Mouse (Mus musculus) MN1 (cell line): ENCODE measurements around the gene Gsg1l.
A peak's percentile ranks its signal among the peaks of the same experiment; 100 is the strongest.

ENCODE experiments used
- DNase-seq: peaks from one replicate; pipeline ENCODE4 v3.0.0-alpha.2; 2016; ENCODE audit warnings: low spot score

The Gsg1l gene

GRCm38 (mm10) chr7:126031598-126032364, 50.4 kb downstream of the Gsg1l start:
- DNase-seq = peak; percentile 70

GRCm38 (mm10) chr7:126027410-126027809, 54.8 kb downstream of the Gsg1l start:
- peak; percentile 69 for DNase-seq

GRCm38 (mm10) chr7:126026600-126026999, 55.6 kb downstream of the Gsg1l start:
- DNase-seq = no peak

- DNase-seq = no peak
Observed at GRCm38 (mm10) chr7:126019966-126020365, 62.2 kb downstream of the Gsg1l start.

GRCm38 (mm10) chr7:126019321-126019720, 62.9 kb downstream of the Gsg1l start:
- no peak for DNase-seq

GRCm38 (mm10) chr7:126017455-126017854, 64.8 kb downstream of the Gsg1l start:
- DNase-seq = no peak

- no peak for DNase-seq
Observed at GRCm38 (mm10) chr7:126012325-126013021, 69.7 kb downstream of the Gsg1l start.

GRCm38 (mm10) chr7:126008789-126009148, 73.4 kb downstream of the Gsg1l start:
- no peak for DNase-seq

GRCm38 (mm10) chr7:126008139-126008788, 73.9 kb downstream of the Gsg1l start:
- DNase-seq = no peak

GRCm38 (mm10) chr7:126007132-126007910, 74.9 kb downstream of the Gsg1l start:
- DNase-seq = no peak

- DNase-seq = no peak
Observed at GRCm38 (mm10) chr7:126005274-126005673, 76.9 kb downstream of the Gsg1l start.

- no peak for DNase-seq
Observed at GRCm38 (mm10) chr7:126001683-126002082, 80.5 kb downstream of the Gsg1l start.

- DNase-seq = no peak
Observed at GRCm38 (mm10) chr7:125999921-126000320, 82.3 kb downstream of the Gsg1l start.

GRCm38 (mm10) chr7:125996151-125996550, 86.1 kb downstream of the Gsg1l start:
- no peak for DNase-seq

- no peak for DNase-seq
Observed at GRCm38 (mm10) chr7:125992356-125992891, 89.8 kb downstream of the Gsg1l start.

- peak; percentile 49 for DNase-seq
Observed at GRCm38 (mm10) chr7:125991846-125992245, 90.4 kb downstream of the Gsg1l start.

GRCm38 (mm10) chr7:125989969-125990368, 92.2 kb downstream of the Gsg1l start:
- no peak for DNase-seq

- peak; percentile 24 for DNase-seq
Observed at GRCm38 (mm10) chr7:125989489-125989888, 92.7 kb downstream of the Gsg1l start.

GRCm38 (mm10) chr7:125988326-125988725, 93.9 kb downstream of the Gsg1l start:
- DNase-seq = no peak

- no peak for DNase-seq
Observed at GRCm38 (mm10) chr7:125987117-125987516, 95.1 kb downstream of the Gsg1l start.

- no peak for DNase-seq
Observed at GRCm38 (mm10) chr7:125985565-125985964, 96.6 kb downstream of the Gsg1l start.
